Mouse (Mus musculus): ENCODE results near the gene Abca7. TPM values are rescaled to one million over a fixed set of nuclear protein-coding genes. Genes with fewer than 3 reads are reported as not detected.

Gene Abca7
- polyA plus RNA-seq, 1 experiment from 2014 or later: 2.2 TPM

DNA sequence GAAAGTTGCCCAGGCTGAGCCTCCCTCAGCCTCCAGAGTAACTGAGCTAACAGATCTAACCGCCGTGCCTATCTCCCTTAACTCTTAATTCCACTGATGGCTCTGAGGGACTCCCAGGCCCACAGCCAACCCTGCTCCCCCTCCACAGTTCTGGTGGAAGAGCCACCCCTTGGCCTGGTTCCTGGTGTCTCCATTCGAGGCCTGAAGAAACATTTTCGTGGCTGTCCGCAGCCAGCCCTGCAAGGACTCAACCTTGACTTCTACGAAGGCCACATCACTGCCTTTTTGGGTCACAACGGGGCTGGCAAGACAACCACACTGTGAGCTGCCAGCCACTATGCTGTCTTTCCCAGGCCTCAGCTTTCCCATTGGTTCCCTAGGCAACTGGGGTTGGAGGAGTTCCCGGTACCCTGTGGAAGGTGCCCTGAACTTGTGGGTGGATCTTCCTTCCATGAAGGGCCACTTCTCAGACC lies 8.0 kb downstream of the Abca7 start:
- H3K4me3 ChIP-seq (ENCODE audit: low read depth, low read length): no peak overlapping the region
- no peaks in the 10 kb centered on the region for H3K27me3 ChIP-seq (replicated peaks; ENCODE audit: control insufficient read depth, insufficient read depth, low read length)
- H3K36me3 ChIP-seq (ENCODE audit: control insufficient read depth, insufficient read depth): peaks cover 17% of the 10 kb centered on the region; the same call in 1 of the 2 replicates
- H3K4me1 ChIP-seq (replicated peaks; ENCODE audit: control insufficient read depth, insufficient read depth, low read length): no peaks in the 10 kb centered on the region
- H3K9me3 ChIP-seq (ENCODE audit: control insufficient read depth): no peaks in the 10 kb centered on the region
- H3K9ac ChIP-seq (ENCODE audit: low read depth, low read length): no peak overlapping the region
- no peak overlapping the region for H3K4me2 ChIP-seq (replicated peaks; ENCODE audit: low read depth)
- no peak for ATAC-seq
- 87% methylated on average over 8 of the region's 8 CpGs for WGBS
- no peak for TF ChIP-seq CTCF (IDR thresholded peaks at IDR 0.05; ENCODE audit: low read depth)
- H3K27ac ChIP-seq (ENCODE audit: low read depth, low read length): no peak overlapping the region

- Histone ChIP-seq H3K4me1 (replicated peaks; ENCODE audit: control insufficient read depth, insufficient read depth, low read length) (no peaks in the 10 kb centered on the region), H3K4me2 (replicated peaks; ENCODE audit: low read depth) (no peak overlapping the region), H3K4me3 (ENCODE audit: low read depth, low read length) (no peak overlapping the region), H3K9me3 (ENCODE audit: control insufficient read depth) (no peaks in the 10 kb centered on the region), H3K36me3 (ENCODE audit: control insufficient read depth, insufficient read depth) (peaks cover 38% of the 10 kb centered on the region; the same call in 1 of the 2 replicates), H3K27ac (ENCODE audit: low read depth, low read length) (no peak overlapping the region), H3K9ac (ENCODE audit: low read depth, low read length) (no peak overlapping the region), H3K27me3 (replicated peaks; ENCODE audit: control insufficient read depth, insufficient read depth, low read length) (peaks cover 11% of the 10 kb centered on the region; the same call in 1 of the 2 replicates)
- 92% methylated on average over 6 of the region's 6 CpGs for WGBS
- no peak for TF ChIP-seq CTCF (IDR thresholded peaks at IDR 0.05; ENCODE audit: low read depth)
- ATAC-seq: no peak
Observed at GRCm38 (mm10) chr10:80011740-80012139, 15.4 kb downstream of the Abca7 start.

GRCm38 (mm10) chr10:80013609-80014008 lies 17.3 kb downstream of the Abca7 start:
- no peak overlapping the region for H3K4me2 ChIP-seq (replicated peaks; ENCODE audit: low read depth)
- H3K9me3 ChIP-seq (ENCODE audit: control insufficient read depth): no peaks in the 10 kb centered on the region
- peaks cover 27% of the 10 kb centered on the region; the same call in 1 of the 2 replicates for H3K36me3 ChIP-seq (ENCODE audit: control insufficient read depth, insufficient read depth)
- H3K27me3 ChIP-seq (replicated peaks; ENCODE audit: control insufficient read depth, insufficient read depth, low read length): peaks cover 11% of the 10 kb centered on the region; the same call in 1 of the 2 replicates
- no peaks in the 10 kb centered on the region for H3K4me1 ChIP-seq (replicated peaks; ENCODE audit: control insufficient read depth, insufficient read depth, low read length)
- WGBS: 63% methylated on average over 25 of the region's 25 CpGs
- TF ChIP-seq CTCF (IDR thresholded peaks at IDR 0.05; ENCODE audit: low read depth): no peak
- no peak overlapping the region for H3K4me3 ChIP-seq (ENCODE audit: low read depth, low read length)
- no peak for ATAC-seq
- no peak overlapping the region for H3K27ac ChIP-seq (ENCODE audit: low read depth, low read length)
- H3K9ac ChIP-seq (ENCODE audit: low read depth, low read length): no peak overlapping the region

- Histone ChIP-seq H3K9ac (ENCODE audit: low read depth, low read length) (no peak overlapping the region), H3K27me3 (replicated peaks; ENCODE audit: control insufficient read depth, insufficient read depth, low read length) (peaks cover 13% of the 10 kb centered on the region; the same call in 1 of the 2 replicates), H3K9me3 (ENCODE audit: control insufficient read depth) (no peaks in the 10 kb centered on the region), H3K4me1 (replicated peaks; ENCODE audit: control insufficient read depth, insufficient read depth, low read length) (no peaks in the 10 kb centered on the region), H3K36me3 (ENCODE audit: control insufficient read depth, insufficient read depth) (peaks cover 23% of the 10 kb centered on the region; the same call in 1 of the 2 replicates), H3K27ac (ENCODE audit: low read depth, low read length) (no peak overlapping the region), H3K4me2 (replicated peaks; ENCODE audit: low read depth) (no peak overlapping the region), H3K4me3 (ENCODE audit: low read depth, low read length) (no peak overlapping the region)
- peak; percentile 61 for TF ChIP-seq CTCF (IDR thresholded peaks at IDR 0.05; ENCODE audit: low read depth)
- WGBS: 30% methylated on average over 28 of the region's 28 CpGs
- ATAC-seq: peak; percentile 34
Observed at GRCm38 (mm10) chr10:80014484-80015290, 18.4 kb downstream of the Abca7 start.

DNA sequence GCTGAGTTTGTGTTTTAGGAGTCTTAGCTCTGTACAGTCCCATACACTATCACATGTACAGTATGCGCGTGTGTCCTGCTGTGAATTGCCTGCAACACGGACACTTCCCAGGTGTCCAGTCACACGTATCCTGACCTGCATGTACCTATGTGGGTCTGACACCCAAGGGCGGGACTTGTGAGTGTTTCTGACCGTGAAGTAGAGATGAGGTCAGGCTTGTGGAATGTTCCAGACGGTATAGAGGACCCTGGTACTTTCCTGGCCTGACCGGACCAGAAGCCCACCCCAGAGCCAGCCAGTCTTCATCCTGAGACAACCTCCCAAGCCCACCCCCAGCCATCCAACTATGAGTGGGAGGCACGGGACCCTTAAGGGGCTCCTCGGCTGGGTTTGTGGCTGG lies 19.3 kb downstream of the Abca7 start:
- TF ChIP-seq CTCF (IDR thresholded peaks at IDR 0.05; ENCODE audit: low read depth): no peak
- Histone ChIP-seq H3K27ac (ENCODE audit: low read depth, low read length) (no peak overlapping the region), H3K9me3 (ENCODE audit: control insufficient read depth) (no peaks in the 10 kb centered on the region), H3K9ac (ENCODE audit: low read depth, low read length) (no peak overlapping the region), H3K36me3 (ENCODE audit: control insufficient read depth, insufficient read depth) (peaks cover 19% of the 10 kb centered on the region; the same call in 1 of the 2 replicates), H3K27me3 (replicated peaks; ENCODE audit: control insufficient read depth, insufficient read depth, low read length) (peaks cover 13% of the 10 kb centered on the region; the same call in 1 of the 2 replicates), H3K4me3 (ENCODE audit: low read depth, low read length) (no peak overlapping the region), H3K4me1 (replicated peaks; ENCODE audit: control insufficient read depth, insufficient read depth, low read length) (no peaks in the 10 kb centered on the region), H3K4me2 (replicated peaks; ENCODE audit: low read depth) (no peak overlapping the region)
- no peak for ATAC-seq
- 83% methylated on average over 10 of the region's 10 CpGs for WGBS

- no peaks in the 10 kb centered on the region for H3K4me1 ChIP-seq (replicated peaks; ENCODE audit: control insufficient read depth, insufficient read depth, low read length)
Observed at GRCm38 (mm10) chr10:80016511-80016910, 20.2 kb downstream of the Abca7 start, which contains the start of gene Arhgap45. TSS of gene Arhgap45 (plus strand) at chr10:80016653.

More at GRCm38 (mm10) chr10:80016511-80016910, 20.2 kb downstream of the Abca7 start, which contains the start of gene Arhgap45:
- H3K9me3 ChIP-seq (ENCODE audit: control insufficient read depth): no peaks in the 10 kb centered on the region
- H3K4me3 ChIP-seq (ENCODE audit: low read depth, low read length): peak within 1 kb of the TSS; percentile 12; the same call in 1 of the 2 replicates
- peaks cover 13% of the 10 kb centered on the region; the same call in 1 of the 2 replicates for H3K36me3 ChIP-seq (ENCODE audit: control insufficient read depth, insufficient read depth)
- TF ChIP-seq CTCF (IDR thresholded peaks at IDR 0.05; ENCODE audit: low read depth): no peak
- H3K27me3 ChIP-seq (replicated peaks; ENCODE audit: control insufficient read depth, insufficient read depth, low read length): peaks cover 13% of the 10 kb centered on the region; the same call in 1 of the 2 replicates
- WGBS: 76% methylated on average over 11 of the region's 11 CpGs
- H3K4me2 ChIP-seq (replicated peaks; ENCODE audit: low read depth): no peak within 1 kb of the TSS
- ATAC-seq: no peak
- no peak within 1 kb of the TSS for H3K9ac ChIP-seq (ENCODE audit: low read depth, low read length)
- no peak within 1 kb of the TSS for H3K27ac ChIP-seq (ENCODE audit: low read depth, low read length)

Measured in intestine, postnatal 0 days (tissue).